Mouse (Mus musculus): Measurements from ENCODE around the gene Ppig.
A peak's percentile ranks its signal among the peaks of the same experiment; 100 is the strongest.

Ppig gene

GRCm38 (mm10) chr2:69760980-69761379, 38.6 kb downstream of the Ppig start:
- no peak for DNase-seq (ENCODE audit: low spot score in 2 of 2)

DNA sequence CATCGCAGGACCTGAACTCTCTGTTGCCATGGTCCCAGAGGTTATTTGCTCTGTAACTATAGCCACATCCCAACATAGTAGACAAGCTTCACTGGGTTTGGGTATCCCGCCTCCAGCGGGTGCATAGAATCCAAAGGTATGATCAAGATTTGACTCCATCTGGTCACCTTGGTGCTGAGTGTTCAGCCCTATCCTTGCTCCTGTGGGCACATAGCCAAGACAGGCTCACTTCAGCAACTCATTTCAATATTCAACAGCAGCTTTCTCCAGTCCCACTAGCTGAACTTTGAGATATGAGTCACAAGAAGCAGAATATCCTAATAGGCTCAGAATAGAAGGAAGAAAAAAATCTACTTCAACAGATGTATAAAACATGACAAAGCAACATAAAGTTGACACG, 41.0 kb downstream of the Ppig start:
- DNase-seq (ENCODE audit: low spot score in 2 of 2), result no peak

DNA sequence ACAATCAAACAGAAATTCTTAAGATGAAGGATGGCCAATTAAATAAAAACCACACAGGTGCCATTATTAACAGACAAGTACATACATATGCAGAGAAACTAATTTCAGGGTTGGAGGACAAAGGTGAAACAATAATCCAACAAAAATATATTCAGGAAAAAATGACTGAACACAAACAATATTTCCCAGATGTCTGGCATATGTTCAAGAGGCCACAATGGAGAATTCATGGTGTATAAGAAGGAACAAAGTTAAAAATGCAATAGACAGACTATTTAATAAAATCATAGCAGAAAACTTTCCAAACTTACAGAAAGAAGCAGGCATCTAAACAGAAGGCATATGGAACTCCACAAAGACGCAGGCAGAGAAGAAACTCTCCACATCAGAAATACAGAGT, 42.4 kb downstream of the Ppig start:
- DNase-seq (ENCODE audit: low spot score in 2 of 2), result no peak

- DNase-seq (ENCODE audit: low spot score in 2 of 2), result no peak
Observed at GRCm38 (mm10) chr2:69773331-69773730, 51.0 kb downstream of the Ppig start.

DNA sequence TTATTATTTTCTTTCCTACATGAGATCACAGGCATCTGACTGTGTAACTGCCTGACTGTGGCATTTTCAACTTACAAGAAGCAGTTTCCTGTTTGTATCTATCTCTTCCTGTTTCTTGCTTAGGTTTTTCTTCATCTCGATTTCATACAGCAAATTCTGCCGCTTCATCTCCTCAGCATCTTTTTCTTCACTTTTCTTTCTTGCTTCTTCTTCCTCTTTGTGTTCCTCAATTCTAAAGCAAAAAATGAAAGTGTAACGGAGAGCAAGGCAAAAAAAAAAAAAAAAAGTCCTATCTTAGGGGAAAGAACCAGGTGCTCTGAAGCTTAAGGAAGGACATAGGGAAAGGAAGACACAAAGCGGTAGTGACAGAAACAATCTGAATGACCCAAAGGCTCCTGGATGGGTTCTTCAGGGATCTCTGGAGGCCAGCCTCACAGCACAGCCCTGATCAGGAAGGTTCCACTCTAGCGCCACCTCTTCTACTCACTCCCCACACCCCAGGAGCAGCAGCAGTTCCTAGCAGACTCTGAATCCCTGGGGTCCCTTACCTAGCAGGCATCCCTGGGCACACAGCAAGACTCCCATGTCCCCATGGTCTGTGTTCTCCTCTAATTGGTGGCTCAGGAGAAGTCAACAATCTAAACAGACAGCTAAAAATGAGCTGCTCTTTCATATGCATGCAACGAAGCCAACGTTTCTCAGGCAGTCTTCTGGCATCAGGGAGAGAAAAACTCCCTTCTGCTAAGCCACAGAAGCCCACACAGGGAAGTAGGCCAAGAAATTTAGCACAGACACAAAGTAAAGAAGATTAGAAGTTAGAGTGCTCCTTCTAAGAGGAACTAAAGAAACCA, 55.9 kb downstream of the Ppig start:
- peak; percentile 17 to 24 for DNase-seq (ENCODE audit: low spot score in 2 of 2)

GRCm38 (mm10) chr2:69778836-69779177, 56.5 kb downstream of the Ppig start:
- DNase-seq (ENCODE audit: low spot score in 2 of 2), result peak in 1 of 2 experiments; percentile 30

GRCm38 (mm10) chr2:69788974-69789373, 66.6 kb downstream of the Ppig start:
- no peak for DNase-seq (ENCODE audit: low spot score in 2 of 2)

DNA sequence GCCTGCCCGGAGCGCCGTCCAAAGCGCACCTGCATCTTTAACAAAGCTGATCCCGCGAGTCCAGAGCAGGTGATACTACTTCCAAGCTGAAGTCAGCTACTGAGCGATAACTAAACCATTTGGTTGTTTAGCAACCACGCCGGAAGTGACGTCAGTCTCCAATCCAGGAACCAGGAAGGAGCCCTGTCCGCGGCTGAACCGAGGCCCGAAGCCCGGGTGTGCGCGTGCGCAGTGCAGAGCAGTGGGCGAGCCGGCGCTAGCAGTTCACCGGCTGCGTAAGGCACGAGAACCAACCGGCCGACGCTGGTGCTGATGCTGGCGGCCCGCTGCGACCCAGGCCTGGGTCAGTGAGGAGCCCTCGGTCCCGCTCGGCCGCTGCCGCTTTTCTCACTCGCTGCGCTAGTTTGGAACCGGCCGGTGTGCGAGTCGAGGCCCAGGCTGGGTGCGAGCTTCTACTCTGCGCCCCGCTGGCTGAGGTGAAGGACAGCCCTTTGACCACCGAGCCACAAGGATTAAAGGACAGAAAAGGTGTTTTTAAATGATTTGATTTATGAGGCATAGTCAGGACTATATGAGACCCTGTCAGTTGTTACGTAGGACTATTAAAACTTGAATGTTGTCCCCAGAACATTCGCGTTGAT, 67.2 kb downstream of the Ppig start, which contains the start of the genes Ccdc173 and Phospho2:
TSS of gene Ccdc173 (minus strand) at position 147 of the 641 bp plus-strand sequence.
TSS of gene Phospho2 (plus strand) at position 195 of the 641 bp plus-strand sequence.
- peak; percentile 98 to 99 for DNase-seq (ENCODE audit: low spot score in 2 of 2)

DNA sequence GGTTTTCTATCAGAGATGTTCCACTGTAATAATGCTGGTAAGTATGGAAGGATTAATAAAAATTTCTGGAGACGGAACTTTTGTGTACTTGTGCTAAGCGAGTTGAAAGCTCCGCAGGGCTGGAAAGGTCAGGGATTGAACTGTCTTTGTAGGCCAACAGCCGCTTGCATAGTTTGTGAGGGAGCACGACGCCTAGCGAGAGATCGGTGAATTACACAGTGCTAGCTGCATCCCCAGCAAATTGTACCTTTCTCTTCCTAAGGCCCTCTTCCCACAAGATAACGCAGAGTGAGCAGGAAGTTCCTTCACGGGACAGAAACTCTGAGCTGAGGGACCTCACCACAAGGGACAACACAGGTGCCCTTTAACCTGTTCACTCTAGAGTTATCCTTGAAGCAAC, 67.9 kb downstream of the Ppig start:
- peak; percentile 92 to 93 for DNase-seq (ENCODE audit: low spot score in 2 of 2)

DNA sequence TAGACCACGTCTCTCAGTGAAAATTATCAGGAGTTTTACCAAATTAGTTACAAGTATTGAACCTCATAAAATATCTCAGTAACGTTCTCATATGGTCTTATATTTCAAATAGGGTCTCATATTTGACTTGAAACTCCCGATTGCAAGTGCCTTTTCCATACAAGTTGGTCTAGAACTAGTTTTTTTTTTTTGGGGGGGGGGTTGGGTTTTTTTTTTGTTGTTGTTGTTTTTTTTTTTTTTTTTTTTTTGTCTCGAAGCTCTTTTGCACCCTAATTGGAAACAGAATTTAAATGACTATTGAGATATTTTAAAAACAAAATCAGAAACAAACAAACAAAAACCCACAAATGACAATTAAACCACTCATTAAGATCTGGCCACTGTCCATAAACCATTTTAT, 68.4 kb downstream of the Ppig start:
- DNase-seq (ENCODE audit: low spot score in 2 of 2), result no peak

DNA sequence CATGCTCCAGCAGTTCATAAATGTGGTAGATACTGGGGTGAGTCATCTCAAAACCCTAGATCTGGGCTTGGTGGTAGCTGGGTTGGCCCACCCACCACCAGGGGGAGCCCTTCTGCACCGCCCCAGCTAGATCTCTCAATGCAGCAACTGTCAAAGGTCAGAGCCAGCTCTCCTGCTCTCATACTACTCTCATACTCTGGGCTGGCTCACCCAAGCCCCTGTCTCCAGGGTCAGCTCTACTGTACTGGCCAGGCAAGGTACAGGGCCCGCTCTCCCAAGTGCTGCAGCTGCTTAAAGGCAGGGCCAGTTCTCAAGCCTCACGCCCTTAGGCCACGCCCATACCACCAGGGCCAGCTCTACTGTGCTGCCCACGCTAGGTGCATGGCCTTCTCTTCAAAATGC, 80.6 kb downstream of the Ppig start:
- DNase-seq (ENCODE audit: low spot score in 2 of 2), result peak in 1 of 2 experiments; percentile 39
